Mouse (Mus musculus): Measurements from ENCODE around the gene Hspa13.

Gene Hspa13

DNA sequence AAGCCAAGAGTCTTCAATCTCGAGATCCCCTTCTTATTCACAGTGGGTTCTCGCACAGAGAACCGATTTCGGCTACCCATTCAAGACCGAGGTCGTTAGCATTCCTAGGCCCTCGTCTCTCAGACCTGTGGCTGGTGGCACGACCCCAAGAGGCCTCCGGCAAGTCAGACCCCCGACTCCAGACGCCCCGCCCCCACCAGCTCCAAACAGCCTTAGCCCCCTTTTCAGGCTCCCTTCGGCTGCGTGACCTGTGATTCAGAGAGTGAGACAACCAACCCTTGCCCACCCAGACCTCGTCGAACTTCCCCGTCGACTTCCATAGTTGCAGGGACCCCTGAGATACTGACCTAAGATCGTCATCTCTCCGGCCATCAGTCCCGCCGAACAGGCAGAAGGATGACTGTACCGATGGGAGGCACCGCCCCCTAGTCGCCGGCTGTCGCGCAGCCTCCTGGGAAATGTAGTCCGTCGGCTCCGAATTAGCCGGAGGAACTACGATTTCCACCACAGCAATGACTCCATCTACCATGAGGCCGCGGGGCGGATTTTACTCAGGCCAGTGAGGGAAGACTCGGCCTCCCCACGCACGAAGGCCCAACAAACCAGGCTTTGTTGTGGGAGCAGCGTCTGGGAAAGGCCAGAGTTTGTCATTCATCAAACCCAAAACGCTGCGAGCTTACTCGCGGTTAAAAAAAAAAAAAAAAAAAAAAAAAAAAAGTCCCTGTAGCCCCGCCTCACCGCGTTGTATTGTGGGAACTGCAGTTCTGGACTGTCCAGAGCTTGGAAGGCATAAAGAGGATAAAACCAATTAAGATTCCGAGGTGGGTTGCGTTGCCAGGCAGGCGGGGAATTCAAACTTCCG lies at the start of gene Hspa13:
Gene Hspa13 (minus strand): TSS at position 717 of the 862 bp plus-strand sequence.
- peak; percentile 100 for DNase-seq

- DNase-seq = no peak
Measured at GRCm38 (mm10) chr16:75779271-75779670, 12.4 kb upstream of the Hspa13 start.

DNA sequence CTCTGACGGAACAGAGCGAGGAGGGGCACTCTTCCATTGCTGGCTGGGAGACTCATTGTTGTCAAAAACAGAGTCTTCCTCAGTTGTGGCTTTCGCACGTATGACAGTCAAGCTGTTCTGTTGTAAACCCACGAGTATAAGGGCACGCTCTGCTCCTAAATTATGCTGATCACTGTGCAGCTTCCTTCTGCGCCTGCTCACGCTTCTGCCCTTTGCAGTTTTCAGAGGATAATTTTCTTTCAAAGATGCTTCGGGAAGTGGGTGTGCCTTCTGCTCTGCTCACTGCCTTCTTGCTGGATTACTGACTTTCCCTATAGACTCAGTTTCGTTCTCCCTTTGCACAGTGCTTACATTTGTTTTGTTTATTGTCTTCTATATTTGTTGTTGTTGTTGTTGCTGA lies 6.3 kb upstream of the Hspa13 start:
- DNase-seq = no peak

GRCm38 (mm10) chr16:75767250-75768002 lies 522 bp upstream of the Hspa13 start:
- DNase-seq = no peak

DNA sequence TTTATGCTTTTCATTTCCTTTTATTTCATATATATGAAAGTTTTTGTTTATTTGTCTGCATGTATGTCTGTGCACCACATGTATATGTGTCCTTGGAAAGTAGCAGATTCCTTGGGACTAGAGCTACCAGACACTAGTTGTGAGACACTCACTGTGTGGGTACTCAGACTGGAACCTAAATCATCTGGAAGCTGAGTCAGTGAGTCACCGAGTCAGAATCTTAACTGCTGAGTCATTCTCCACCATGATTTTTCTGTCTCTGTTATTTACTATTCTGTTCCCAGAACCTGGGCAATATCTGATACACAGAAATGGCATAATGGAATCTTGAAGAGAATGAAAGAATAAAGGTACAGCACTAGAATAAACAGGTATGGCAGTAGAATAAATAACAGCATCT lies 14.0 kb downstream of the Hspa13 start:
- no peak for DNase-seq

DNA sequence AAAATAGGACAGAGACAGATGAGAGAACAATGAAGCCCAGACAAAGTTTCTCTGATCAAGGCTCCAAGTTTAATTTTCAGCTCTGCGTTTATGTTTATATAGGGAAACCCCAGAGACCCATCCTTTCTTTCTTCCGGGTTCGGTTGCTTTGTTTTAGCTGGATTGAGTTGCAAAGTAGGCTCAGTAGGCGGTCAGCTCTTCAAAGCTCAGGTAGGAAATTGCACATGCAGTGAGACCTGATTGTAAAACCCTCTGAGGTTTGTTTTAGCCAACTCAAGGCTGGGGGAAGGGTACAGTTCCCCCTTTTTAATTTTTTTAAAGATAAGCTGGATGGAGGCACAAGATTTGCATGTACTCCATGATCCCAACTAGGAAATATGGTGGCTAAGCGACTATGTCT lies 16.8 kb downstream of the Hspa13 start:
- no peak for DNase-seq

- no peak for DNase-seq
Measured at GRCm38 (mm10) chr16:75748926-75749325, 18.0 kb downstream of the Hspa13 start.

- DNase-seq = peak; percentile 46
Measured at GRCm38 (mm10) chr16:75744014-75744413, 22.9 kb downstream of the Hspa13 start.

DNA sequence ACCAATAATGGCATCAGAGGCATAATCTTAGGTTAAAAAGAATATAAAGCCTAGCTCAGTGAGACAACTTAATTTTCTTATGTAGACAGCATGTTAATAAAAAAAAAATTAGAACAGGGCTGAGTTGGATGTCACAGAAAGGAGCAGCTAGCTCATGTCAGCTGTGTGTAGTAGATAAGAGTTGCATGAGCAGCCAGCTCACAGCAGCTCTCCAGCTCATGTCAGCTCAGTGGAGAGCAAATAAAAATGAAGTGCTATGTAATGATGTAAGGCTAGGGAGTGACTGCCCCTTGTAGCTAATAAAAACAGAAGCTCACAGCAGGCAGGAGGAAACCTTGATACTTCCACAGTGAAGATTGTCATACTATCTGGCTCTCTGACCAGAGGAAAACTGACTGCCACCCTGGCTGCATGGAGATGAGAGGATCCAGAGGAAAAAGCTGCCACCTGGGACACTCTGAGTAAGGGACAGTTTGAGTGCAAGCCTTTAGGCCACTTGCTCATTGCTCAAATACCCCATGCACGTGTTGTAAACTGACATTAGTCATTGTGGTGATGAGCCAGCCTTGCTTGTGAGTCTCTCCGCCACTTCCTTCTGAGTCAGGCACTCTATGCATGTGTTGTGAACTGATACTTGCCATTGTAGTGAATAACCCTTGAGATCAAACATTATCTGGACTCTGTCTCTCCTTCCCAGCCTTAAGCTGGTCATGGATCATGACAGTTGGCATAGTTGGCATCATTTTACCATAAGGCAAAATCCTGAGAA lies 49.3 kb downstream of the Hspa13 start:
- peak; percentile 60 for DNase-seq

- DNase-seq = peak; percentile 85
Measured at GRCm38 (mm10) chr16:75696176-75696575, 70.7 kb downstream of the Hspa13 start.
